Mouse (Mus musculus) heart, embryonic 13.5 days (tissue): ENCODE results near the gene Sec14l5. TPM values are rescaled to one million over a fixed set of nuclear protein-coding genes. Genes with fewer than 3 reads are reported as not detected.

Experiments used
- ATAC-seq: fragments of 200-750 bp; cut with Nextera tagmentation; 2 replicates; pipeline ENCODE4 v1.8.0; 2017; ENCODE audit warnings: moderate TSS enrichment; ENCODE audit not compliant: insufficient number of reproducible peaks, low FRiP score, low TSS enrichment; ENCODE audit errors: extremely low read depth
- H3K27ac ChIP-seq: fragments of 300-500 bp; sonication (generic); replicated peaks from 2 replicates; pipeline ENCODE4 v1.5.1; 2015; ENCODE audit warnings: moderate library complexity, mild to moderate bottlenecking, inconsistent platforms
- H3K27me3 ChIP-seq: fragments of 300-500 bp; sonication (generic); replicated peaks from 2 replicates; pipeline ENCODE4 v1.6.1; 2015; ENCODE audit warnings: mild to moderate bottlenecking, inconsistent platforms
- H3K36me3 ChIP-seq: fragments of 300-500 bp; sonication (generic); 2 replicates; pipeline ENCODE4 v1.6.1; 2015; ENCODE audit warnings: mild to moderate bottlenecking, inconsistent platforms
- H3K4me1 ChIP-seq: fragments of 300-500 bp; sonication (generic); 2 replicates; pipeline ENCODE4 v1.6.1; 2015; ENCODE audit warnings: inconsistent platforms
- H3K4me2 ChIP-seq: fragments of 300-500 bp; sonication (generic); 2 replicates; pipeline ENCODE4 v1.6.1; 2015; ENCODE audit warnings: inconsistent platforms, mild to moderate bottlenecking, moderate library complexity
- H3K4me3 ChIP-seq: fragments of 300-500 bp; sonication (generic); 2 replicates; pipeline ENCODE4 v1.5.1; 2015; ENCODE audit warnings: moderate library complexity, mild to moderate bottlenecking, inconsistent platforms
- H3K9ac ChIP-seq: fragments of 300-500 bp; sonication (generic); 2 replicates; pipeline ENCODE4 v1.6.1; 2015; ENCODE audit warnings: inconsistent platforms, mild to moderate bottlenecking, moderate library complexity
- H3K9me3 ChIP-seq: fragments of 300-500 bp; sonication (generic); 2 replicates; pipeline ENCODE4 v1.6.1; 2016; ENCODE audit warnings: inconsistent platforms
- WGBS: fragments of 180-500 bp; shearing (Covaris S2); methylation state at CpG from one replicate; pipeline ENCODE4 v1.1.7; 2015; ENCODE audit warnings: mixed read lengths; 5-methylcytosine and 5-hydroxymethylcytosine counted together
- polyA plus RNA-seq: library from polyadenylated mRNA; unstranded; fragments of >200 nt; fragmentation: Nextera tagmentation; extraction: Ambion mirVana; gene quantifications from 2 replicates; pipeline ENCODE4 v1.2.1, GENCODE M21; 2015

Sec14l5 gene
- polyA plus RNA-seq, 1 experiment from 2014 or later, result 0.04 TPM

- WGBS, result 61% methylated on average over 6 of the region's 6 CpGs
- Histone ChIP-seq H3K4me2 (no peak overlapping the region), H3K9ac (no peak overlapping the region), H3K36me3 (no peaks in the 10 kb centered on the region), H3K4me3 (no peak overlapping the region), H3K9me3 (no peaks in the 10 kb centered on the region), H3K4me1 (no peaks in the 10 kb centered on the region; the same call in 1 of the 2 replicates), H3K27ac (no peak overlapping the region), H3K27me3 (peaks cover 42% of the 10 kb centered on the region)
- ATAC-seq, result no peak
Observed at GRCm38 (mm10) chr16:5153299-5154026, 6.6 kb downstream of the Sec14l5 start.

DNA sequence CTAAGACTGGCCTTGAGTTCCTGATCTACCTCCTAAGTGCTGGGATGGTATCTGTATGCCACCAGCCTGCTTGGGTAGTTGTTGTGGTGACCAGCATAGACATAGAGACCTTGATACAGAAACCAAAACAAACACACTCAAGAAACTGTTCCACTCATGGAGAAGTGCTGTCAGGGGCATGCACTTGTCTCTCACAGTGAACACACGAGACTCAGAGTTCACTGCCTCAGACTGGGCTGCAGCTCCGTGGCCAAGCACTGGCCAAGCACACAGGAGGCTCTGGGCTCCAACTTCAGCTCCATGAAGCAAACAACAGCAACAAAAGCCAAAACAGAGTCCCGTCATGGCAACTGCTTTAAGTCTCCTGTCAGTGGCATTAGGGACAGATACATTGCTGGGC lies 8.1 kb downstream of the Sec14l5 start:
- no peak for ATAC-seq
- Histone ChIP-seq H3K4me3 (no peak overlapping the region), H3K36me3 (no peaks in the 10 kb centered on the region), H3K9ac (no peak overlapping the region), H3K4me2 (no peak overlapping the region), H3K27me3 (peaks cover 35% of the 10 kb centered on the region), H3K27ac (no peak overlapping the region), H3K4me1 (peaks cover 5% of the 10 kb centered on the region), H3K9me3 (no peaks in the 10 kb centered on the region)
- WGBS, result 38% methylated on average over 3 of the region's 3 CpGs

- no peak overlapping the region for H3K4me3 ChIP-seq
- H3K36me3 ChIP-seq, result no peaks in the 10 kb centered on the region
- WGBS, result 56% methylated on average over 2 of the region's 2 CpGs
- H3K9me3 ChIP-seq, result no peaks in the 10 kb centered on the region
- H3K9ac ChIP-seq, result no peak overlapping the region
- no peak overlapping the region for H3K4me2 ChIP-seq
- no peak overlapping the region for H3K27ac ChIP-seq
- peaks cover 27% of the 10 kb centered on the region for H3K27me3 ChIP-seq
- ATAC-seq, result no peak
- peaks cover 8% of the 10 kb centered on the region for H3K4me1 ChIP-seq
Observed at GRCm38 (mm10) chr16:5156495-5156894, 9.6 kb downstream of the Sec14l5 start.

DNA sequence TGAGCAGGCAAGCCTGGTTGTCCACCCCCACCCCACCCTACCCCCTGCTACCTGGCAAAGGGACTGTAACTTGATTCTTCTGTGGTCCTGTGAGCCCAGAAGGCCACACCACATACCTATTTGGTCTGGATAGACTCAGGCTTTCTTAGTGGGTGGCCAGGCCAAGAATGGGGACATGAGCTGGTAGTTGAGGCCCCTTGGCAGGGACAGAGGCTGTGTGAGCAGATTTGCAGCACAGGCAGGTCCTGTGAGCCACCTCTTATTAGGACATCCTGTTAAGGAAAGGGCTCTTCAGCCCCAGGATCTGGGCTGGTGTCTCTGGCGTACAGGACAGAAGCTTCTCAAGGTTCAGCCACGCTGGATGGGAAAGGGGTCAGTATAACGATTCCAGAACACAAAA lies 10.2 kb downstream of the Sec14l5 start:
- Histone ChIP-seq H3K4me3 (no peak overlapping the region), H3K36me3 (no peaks in the 10 kb centered on the region), H3K9me3 (no peaks in the 10 kb centered on the region), H3K4me2 (no peak overlapping the region), H3K9ac (no peak overlapping the region), H3K27ac (no peak overlapping the region), H3K4me1 (peaks cover 8% of the 10 kb centered on the region), H3K27me3 (peaks cover 28% of the 10 kb centered on the region)
- no peak for ATAC-seq
- 69% methylated on average over 3 of the region's 3 CpGs for WGBS

- no peak overlapping the region for H3K9ac ChIP-seq
- peaks cover 10% of the 10 kb centered on the region for H3K4me1 ChIP-seq
- no peaks in the 10 kb centered on the region for H3K36me3 ChIP-seq
- H3K4me3 ChIP-seq, result no peak overlapping the region
- 49% methylated on average over 8 of the region's 8 CpGs for WGBS
- ATAC-seq, result no peak
- no peak overlapping the region for H3K4me2 ChIP-seq
- H3K9me3 ChIP-seq, result no peaks in the 10 kb centered on the region
- H3K27ac ChIP-seq, result no peak overlapping the region
- H3K27me3 ChIP-seq, result peaks cover 31% of the 10 kb centered on the region
Observed at GRCm38 (mm10) chr16:5159248-5159647, 12.3 kb downstream of the Sec14l5 start.

GRCm38 (mm10) chr16:5164327-5164726 lies 17.4 kb downstream of the Sec14l5 start:
- Histone ChIP-seq H3K9ac (no peak overlapping the region), H3K9me3 (no peaks in the 10 kb centered on the region), H3K4me3 (no peak overlapping the region), H3K27me3 (peaks cover 16% of the 10 kb centered on the region), H3K4me2 (no peak overlapping the region), H3K4me1 (peaks cover 29% of the 10 kb centered on the region), H3K36me3 (no peaks in the 10 kb centered on the region), H3K27ac (peak overlapping the region; percentile 5; the same call in 1 of the 2 replicates)
- 62% methylated on average over 6 of the region's 6 CpGs for WGBS
- ATAC-seq, result no peak

GRCm38 (mm10) chr16:5168038-5168437 lies 21.1 kb downstream of the Sec14l5 start:
- Histone ChIP-seq H3K36me3 (no peaks in the 10 kb centered on the region), H3K4me3 (no peak overlapping the region), H3K27me3 (no peaks in the 10 kb centered on the region), H3K4me2 (no peak overlapping the region), H3K9ac (no peak overlapping the region), H3K4me1 (peaks cover 27% of the 10 kb centered on the region), H3K9me3 (no peaks in the 10 kb centered on the region), H3K27ac (no peak overlapping the region)
- no peak for ATAC-seq
- 79% methylated on average over 2 of the region's 2 CpGs for WGBS

GRCm38 (mm10) chr16:5168829-5169228 lies 21.9 kb downstream of the Sec14l5 start:
- no peaks in the 10 kb centered on the region for H3K9me3 ChIP-seq
- H3K27me3 ChIP-seq, result no peaks in the 10 kb centered on the region
- no peaks in the 10 kb centered on the region for H3K36me3 ChIP-seq
- H3K27ac ChIP-seq, result no peak overlapping the region
- WGBS, result 55% methylated on average over 5 of the region's 5 CpGs
- H3K4me1 ChIP-seq, result peaks cover 27% of the 10 kb centered on the region
- ATAC-seq, result no peak
- no peak overlapping the region for H3K4me2 ChIP-seq
- no peak overlapping the region for H3K9ac ChIP-seq
- no peak overlapping the region for H3K4me3 ChIP-seq

DNA sequence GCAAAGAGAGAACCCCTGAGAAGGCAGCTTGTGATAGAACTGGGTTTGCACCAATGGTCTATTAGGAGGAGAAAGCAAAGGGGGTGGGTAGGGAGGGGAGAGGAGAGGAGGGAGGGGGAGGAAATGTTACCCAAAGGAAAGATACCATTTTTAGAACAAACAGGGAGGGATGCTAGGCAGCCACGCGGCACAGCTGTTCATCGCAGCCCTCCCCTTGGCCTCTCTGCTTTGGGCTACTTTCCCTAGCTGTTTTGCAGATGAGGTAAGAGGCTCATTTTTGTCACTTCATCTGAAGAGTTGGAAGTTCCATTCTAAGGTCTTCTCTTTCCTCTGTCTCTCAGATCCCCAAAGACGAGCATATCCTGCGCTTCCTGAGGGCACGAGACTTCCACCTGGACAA lies 25.7 kb downstream of the Sec14l5 start:
- Histone ChIP-seq H3K4me3 (no peak overlapping the region), H3K27me3 (no peaks in the 10 kb centered on the region), H3K9ac (no peak overlapping the region), H3K9me3 (no peaks in the 10 kb centered on the region), H3K4me2 (no peak overlapping the region), H3K4me1 (peaks cover 12% of the 10 kb centered on the region), H3K36me3 (no peaks in the 10 kb centered on the region), H3K27ac (no peak overlapping the region)
- ATAC-seq, result no peak
- WGBS, result 70% methylated on average over 6 of the region's 6 CpGs

DNA sequence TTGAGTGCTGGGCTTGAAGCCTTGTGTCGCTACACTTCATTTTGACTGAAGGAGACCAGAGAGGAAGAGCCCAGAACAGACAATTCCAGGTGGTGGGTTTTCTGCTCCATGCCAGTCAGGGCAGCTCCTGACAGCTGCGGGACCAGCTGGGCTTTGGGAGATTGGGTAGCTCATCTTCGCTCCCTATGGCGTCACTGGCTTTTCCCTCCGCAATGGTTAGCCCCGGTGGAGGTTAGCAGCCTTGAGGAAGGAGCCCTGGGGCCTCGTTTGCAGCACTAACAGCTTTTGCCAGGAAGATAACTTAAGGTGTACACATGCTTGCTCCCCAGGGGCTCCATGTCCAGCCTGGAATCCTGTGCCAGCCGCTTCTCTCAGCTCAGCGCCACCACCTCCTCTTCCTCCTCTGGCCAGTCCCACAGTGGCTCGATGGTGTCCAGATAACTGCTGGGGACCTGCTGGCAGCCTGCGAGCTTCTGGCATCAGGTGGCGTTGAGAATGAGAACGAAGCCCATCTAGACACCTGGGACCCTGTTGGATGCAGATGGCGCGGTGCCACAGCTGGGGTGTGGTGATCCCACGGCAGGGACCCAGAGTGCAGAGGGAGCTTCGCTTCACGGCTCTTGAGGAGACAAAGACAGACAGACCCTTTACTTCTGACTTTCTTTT lies 36.5 kb downstream of the Sec14l5 start:
- Histone ChIP-seq H3K4me1 (peaks cover 9% of the 10 kb centered on the region; the same call in 1 of the 2 replicates), H3K27me3 (peaks cover 21% of the 10 kb centered on the region), H3K4me2 (no peak overlapping the region), H3K9ac (no peak overlapping the region), H3K9me3 (no peaks in the 10 kb centered on the region), H3K27ac (no peak overlapping the region), H3K36me3 (no peaks in the 10 kb centered on the region), H3K4me3 (no peak overlapping the region)
- WGBS, result 71% methylated on average over 18 of the region's 18 CpGs
- no peak for ATAC-seq

GRCm38 (mm10) chr16:5184101-5184500 lies 37.2 kb downstream of the Sec14l5 start:
- Histone ChIP-seq H3K9ac (no peak overlapping the region), H3K4me2 (no peak overlapping the region), H3K36me3 (no peaks in the 10 kb centered on the region), H3K9me3 (no peaks in the 10 kb centered on the region), H3K4me1 (peaks cover 9% of the 10 kb centered on the region; the same call in 1 of the 2 replicates), H3K27ac (no peak overlapping the region), H3K4me3 (no peak overlapping the region), H3K27me3 (peaks cover 21% of the 10 kb centered on the region)
- WGBS, result 49% methylated on average over 8 of the region's 8 CpGs
- no peak for ATAC-seq

GRCm38 (mm10) chr16:5184956-5185355 lies 38.0 kb downstream of the Sec14l5 start:
- H3K4me1 ChIP-seq, result peaks cover 9% of the 10 kb centered on the region; the same call in 1 of the 2 replicates
- ATAC-seq, result no peak
- whole genome bisulfite sequencing, result 76% methylated on average over 5 of the region's 5 CpGs
- H3K27me3 ChIP-seq, result peaks cover 28% of the 10 kb centered on the region
- no peaks in the 10 kb centered on the region for H3K36me3 ChIP-seq
- H3K4me2 ChIP-seq, result no peak overlapping the region
- H3K9me3 ChIP-seq, result no peaks in the 10 kb centered on the region
- H3K9ac ChIP-seq, result no peak overlapping the region
- no peak overlapping the region for H3K27ac ChIP-seq
- no peak overlapping the region for H3K4me3 ChIP-seq
